Mouse (Mus musculus) liver, embryonic 13.5 days (tissue): ENCODE results near the gene Trp53i11. TPM values are rescaled to one million over a fixed set of nuclear protein-coding genes. Genes with fewer than 3 reads are reported as not detected.
A peak's percentile ranks its signal among the peaks of the same experiment; 100 is the strongest.

Experiments
- ATAC-seq: fragments of 200-750 bp; cut with Nextera tagmentation; 2 replicates; pipeline ENCODE4 v1.8.0; 2017; ENCODE audit warnings: low read depth, mild to moderate bottlenecking, moderate number of reproducible peaks, moderate library complexity
- DNase-seq: peaks from one replicate; pipeline ENCODE4 v3.0.0; 2022
- H3K27ac ChIP-seq: fragments of 300-500 bp; sonication (generic); 2 replicates; pipeline ENCODE4 v1.5.1; 2015; ENCODE audit warnings: moderate library complexity, mild to moderate bottlenecking, inconsistent platforms
- H3K27me3 ChIP-seq: fragments of 300-500 bp; sonication (generic); 2 replicates; pipeline ENCODE4 v1.6.1; 2015; ENCODE audit warnings: mild to moderate bottlenecking, inconsistent platforms
- H3K36me3 ChIP-seq: fragments of 300-500 bp; sonication (generic); 2 replicates; pipeline ENCODE4 v1.6.1; 2015; ENCODE audit warnings: mild to moderate bottlenecking, inconsistent platforms
- H3K4me1 ChIP-seq: fragments of 300-500 bp; sonication (generic); replicated peaks from 2 replicates; pipeline ENCODE4 v1.6.1; 2015; ENCODE audit warnings: inconsistent platforms
- H3K4me2 ChIP-seq: fragments of 300-500 bp; sonication (generic); 2 replicates; pipeline ENCODE4 v1.6.1; 2015; ENCODE audit warnings: inconsistent platforms, mild to moderate bottlenecking, moderate library complexity
- H3K4me3 ChIP-seq: fragments of 300-500 bp; sonication (generic); replicated peaks from 2 replicates; pipeline ENCODE4 v1.5.1; 2015; ENCODE audit warnings: mild to moderate bottlenecking, inconsistent platforms
- H3K9ac ChIP-seq: fragments of 300-500 bp; sonication (generic); 2 replicates; pipeline ENCODE4 v1.6.1; 2015; ENCODE audit warnings: mild to moderate bottlenecking, inconsistent platforms
- H3K9me3 ChIP-seq: fragments of 300-500 bp; sonication (generic); replicated peaks from 2 replicates; pipeline ENCODE4 v1.6.1; 2016; ENCODE audit warnings: inconsistent platforms
- WGBS: fragments of 180-500 bp; shearing (Covaris S2); methylation state at CpG from one replicate; pipeline ENCODE4 v1.1.7; 2015; ENCODE audit not compliant: insufficient replicate concordance; 5-methylcytosine and 5-hydroxymethylcytosine counted together
- polyA plus RNA-seq: library from polyadenylated mRNA; unstranded; fragments of >200 nt; fragmentation: Nextera tagmentation; extraction: Ambion mirVana; gene quantifications from 2 replicates; pipeline ENCODE4 v1.2.1, GENCODE M21; 2015

Gene Trp53i11
- polyA plus RNA-seq, 1 experiment from 2014 or later, result 1.5 TPM

DNA sequence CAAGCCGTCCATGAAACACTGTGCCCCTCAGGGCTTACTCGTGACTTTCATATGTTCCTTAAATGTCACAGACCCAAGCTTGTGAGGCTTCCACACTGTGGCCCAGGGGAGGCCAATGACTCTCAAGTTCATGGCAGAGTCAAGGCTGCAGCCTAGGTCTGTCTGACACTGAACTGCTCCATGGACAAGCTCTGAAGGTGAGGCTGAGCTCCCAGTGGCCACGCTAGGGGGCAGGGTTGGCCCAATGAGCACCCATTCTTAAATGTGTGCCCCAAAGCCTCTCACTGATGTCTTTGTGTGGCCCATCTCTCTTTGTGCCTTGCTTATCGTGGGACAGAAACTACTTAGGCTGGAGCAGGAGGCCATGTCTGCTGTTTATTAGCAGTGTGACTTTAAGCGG, 33.1 kb downstream of the Trp53i11 start:
- WGBS, result 71% methylated on average over 5 of the region's 5 CpGs
- H3K4me1 ChIP-seq, result peaks cover 7% of the 10 kb centered on the region
- no peak overlapping the region for H3K4me2 ChIP-seq
- no peak for DNase-seq
- no peak overlapping the region for H3K4me3 ChIP-seq
- H3K27ac ChIP-seq, result no peak overlapping the region
- ATAC-seq, result no peak
- H3K9ac ChIP-seq, result no peak overlapping the region
- H3K9me3 ChIP-seq, result no peaks in the 10 kb centered on the region
- H3K27me3 ChIP-seq, result no peaks in the 10 kb centered on the region
- no peaks in the 10 kb centered on the region for H3K36me3 ChIP-seq

DNA sequence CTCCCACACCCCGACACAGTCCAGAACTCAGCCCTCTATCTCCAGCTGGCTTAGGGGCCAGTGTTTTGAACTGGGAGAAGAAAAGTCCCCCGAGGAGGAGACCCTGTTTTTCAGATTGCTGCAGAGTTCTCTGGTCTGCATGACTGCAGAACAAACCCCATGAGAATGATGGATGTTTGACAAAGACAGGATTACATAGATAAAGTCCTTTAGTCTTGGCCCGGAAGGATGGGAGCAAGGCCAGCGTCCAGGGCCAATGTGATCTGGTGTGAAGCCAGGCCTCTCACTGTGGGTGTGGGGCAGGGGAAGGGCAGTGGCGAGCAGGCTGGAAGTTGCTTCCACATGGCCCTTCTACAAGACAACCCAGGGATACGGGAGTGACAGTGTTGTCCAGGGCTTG, 36.1 kb downstream of the Trp53i11 start:
- H3K36me3 ChIP-seq, result no peaks in the 10 kb centered on the region
- H3K4me3 ChIP-seq, result no peak overlapping the region
- no peak overlapping the region for H3K27ac ChIP-seq
- ATAC-seq (no peak), DNase-seq (no peak)
- H3K27me3 ChIP-seq, result no peaks in the 10 kb centered on the region
- H3K9ac ChIP-seq, result no peak overlapping the region
- 50% methylated on average over 6 of the region's 6 CpGs for WGBS
- H3K4me1 ChIP-seq, result no peaks in the 10 kb centered on the region
- H3K4me2 ChIP-seq, result no peak overlapping the region
- no peaks in the 10 kb centered on the region for H3K9me3 ChIP-seq

DNA sequence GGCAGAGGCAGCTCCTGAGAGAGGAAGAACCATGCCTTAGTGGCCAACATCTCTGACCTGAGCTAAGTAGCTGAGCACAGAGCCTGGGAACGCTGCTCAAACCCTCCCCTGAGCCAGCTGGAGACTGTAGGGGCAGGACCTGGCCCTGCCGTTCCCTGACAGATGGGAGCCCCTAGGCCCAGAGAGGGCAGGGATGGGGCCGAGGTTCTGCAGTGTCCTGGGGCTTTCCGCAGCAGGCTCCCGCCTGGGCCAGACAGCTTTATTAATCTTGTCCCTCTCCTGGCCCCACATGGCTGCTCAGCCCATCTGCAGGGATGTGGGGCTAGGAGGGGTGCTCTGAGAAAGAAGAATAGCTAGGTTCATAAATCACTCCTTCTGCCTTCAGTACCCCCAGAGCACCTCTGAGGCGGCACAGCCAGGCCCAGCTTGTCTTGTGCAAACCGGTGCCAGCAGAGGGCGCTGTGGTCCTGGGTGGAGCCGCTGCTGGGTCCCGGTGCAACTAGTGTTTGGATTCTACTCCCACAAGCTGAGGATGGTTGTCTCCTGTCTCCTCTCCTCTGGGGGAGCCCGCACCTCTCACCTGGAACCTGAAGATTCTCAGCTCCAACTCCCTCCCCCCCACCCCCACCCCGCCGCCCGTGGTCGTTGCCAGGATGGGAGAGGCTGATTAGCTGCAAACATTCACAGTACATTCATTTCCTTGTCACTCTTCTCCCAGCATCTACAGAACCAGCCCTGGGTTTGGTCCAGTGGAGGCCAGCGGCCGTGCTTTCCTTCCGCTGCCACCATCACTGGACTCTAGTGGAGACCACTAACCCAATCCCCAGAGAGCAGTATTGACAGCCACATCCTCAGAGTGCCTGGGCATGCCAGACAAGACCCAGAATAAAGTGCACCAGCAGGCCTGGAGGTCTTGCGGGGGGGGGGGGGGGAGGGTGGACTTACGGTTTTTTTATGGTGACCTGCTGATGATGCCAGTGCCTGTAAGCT, 39.6 kb downstream of the Trp53i11 start:
- H3K27me3 ChIP-seq, result no peaks in the 10 kb centered on the region
- H3K9ac ChIP-seq, result no peak overlapping the region
- H3K4me2 ChIP-seq, result no peak overlapping the region
- no peaks in the 10 kb centered on the region for H3K36me3 ChIP-seq
- no peaks in the 10 kb centered on the region for H3K9me3 ChIP-seq
- H3K4me3 ChIP-seq, result no peak overlapping the region
- WGBS, result 33% methylated on average over 20 of the region's 20 CpGs
- 0 out of 2 replicates have a peak, but pooled peaks have one; percentile 53 for ATAC-seq
- no peak overlapping the region for H3K27ac ChIP-seq
- peak; percentile 48 for DNase-seq
- H3K4me1 ChIP-seq, result no peaks in the 10 kb centered on the region

DNA sequence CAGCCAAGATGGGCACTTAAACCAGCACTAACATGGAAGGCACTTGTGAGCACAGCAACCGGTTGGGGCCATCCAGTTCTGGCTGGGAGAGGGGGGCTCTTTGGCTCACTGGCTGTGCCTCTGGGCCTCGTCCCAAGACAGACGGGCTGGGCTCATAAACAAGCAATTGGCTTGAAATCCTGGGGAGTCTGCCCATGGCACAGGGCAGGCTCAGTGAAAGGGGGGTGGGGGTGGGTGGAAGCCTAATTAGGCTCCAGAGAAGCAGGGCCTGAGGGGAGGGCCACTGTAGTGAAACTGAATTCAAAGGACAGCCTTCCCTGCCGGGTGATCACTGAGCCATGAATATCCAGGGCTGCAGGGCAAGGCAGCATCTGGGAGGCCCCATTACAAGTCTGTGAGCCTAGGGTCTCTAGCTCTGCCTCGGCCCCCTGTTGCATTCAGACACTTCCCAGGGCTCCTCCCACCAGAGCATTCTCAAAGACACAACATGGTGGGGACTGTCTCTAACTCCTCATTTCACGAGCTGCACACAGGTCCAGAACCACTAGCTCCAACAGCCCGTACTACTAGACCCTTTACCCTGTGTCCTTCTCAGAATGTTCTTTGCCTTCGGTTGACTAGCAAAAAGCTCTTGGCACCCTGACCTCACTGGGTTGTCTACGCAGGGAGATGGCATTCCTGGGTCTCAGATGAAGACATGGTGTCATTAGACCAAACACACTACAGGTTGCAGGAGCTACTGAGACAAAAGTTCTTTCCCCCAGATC, 40.5 kb downstream of the Trp53i11 start:
- Histone ChIP-seq H3K27me3 (no peaks in the 10 kb centered on the region), H3K4me2 (no peak overlapping the region), H3K27ac (no peak overlapping the region), H3K9ac (no peak overlapping the region), H3K4me1 (no peaks in the 10 kb centered on the region), H3K9me3 (no peaks in the 10 kb centered on the region), H3K36me3 (no peaks in the 10 kb centered on the region), H3K4me3 (no peak overlapping the region)
- 71% methylated on average over 9 of the region's 9 CpGs for WGBS
- DNase-seq (no peak), ATAC-seq (no peak)

DNA sequence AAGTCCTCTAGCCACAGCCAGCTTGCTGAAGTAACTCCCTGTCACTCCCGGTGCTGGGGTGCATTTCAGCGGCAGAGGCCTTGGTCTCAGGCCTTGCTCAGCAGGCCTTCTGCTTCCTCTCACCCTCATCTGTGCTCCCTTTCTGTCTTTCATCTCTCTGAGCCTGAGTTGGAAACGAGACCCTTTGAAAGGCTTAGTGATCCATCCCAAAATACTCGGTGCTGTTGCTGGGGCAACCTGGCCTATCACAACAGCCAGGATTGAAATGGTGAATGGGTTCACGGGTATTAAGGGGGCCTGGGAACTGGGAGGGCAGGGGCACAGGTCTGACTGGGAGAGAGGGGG, 41.1 kb downstream of the Trp53i11 start:
- Histone ChIP-seq H3K4me3 (no peak overlapping the region), H3K4me1 (no peaks in the 10 kb centered on the region), H3K9ac (no peak overlapping the region), H3K36me3 (no peaks in the 10 kb centered on the region), H3K9me3 (no peaks in the 10 kb centered on the region), H3K4me2 (no peak overlapping the region), H3K27me3 (no peaks in the 10 kb centered on the region), H3K27ac (no peak overlapping the region)
- DNase-seq (no peak), ATAC-seq (no peak)
- 39% methylated on average over 5 of the region's 5 CpGs for WGBS

DNA sequence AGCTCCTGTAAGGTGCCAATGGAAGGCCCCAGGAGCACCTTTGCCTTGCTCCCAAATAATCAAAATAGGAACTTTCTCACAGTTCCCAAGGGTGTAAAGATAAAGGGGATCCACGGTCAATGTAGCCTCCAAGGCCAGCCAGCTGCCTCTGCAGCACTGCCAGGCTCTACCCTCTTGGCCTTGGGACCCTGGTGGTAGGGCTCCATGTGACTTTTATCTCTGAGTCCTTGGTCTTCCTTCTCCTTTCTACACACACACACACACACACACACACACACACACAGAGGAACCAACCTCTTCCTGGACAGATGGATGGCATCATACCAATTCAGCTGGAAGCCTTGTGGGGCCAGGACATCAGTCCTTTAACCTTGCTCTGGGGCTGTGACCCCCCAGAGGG, 44.8 kb downstream of the Trp53i11 start:
- Histone ChIP-seq H3K27me3 (no peaks in the 10 kb centered on the region), H3K9me3 (no peaks in the 10 kb centered on the region), H3K4me2 (no peak overlapping the region), H3K27ac (no peak overlapping the region), H3K4me3 (no peak overlapping the region), H3K36me3 (no peaks in the 10 kb centered on the region), H3K4me1 (no peaks in the 10 kb centered on the region), H3K9ac (no peak overlapping the region)
- DNase-seq, result no peak
- no peak for ATAC-seq
- WGBS, result 44% methylated on average over 1 of the region's 1 CpGs

DNA sequence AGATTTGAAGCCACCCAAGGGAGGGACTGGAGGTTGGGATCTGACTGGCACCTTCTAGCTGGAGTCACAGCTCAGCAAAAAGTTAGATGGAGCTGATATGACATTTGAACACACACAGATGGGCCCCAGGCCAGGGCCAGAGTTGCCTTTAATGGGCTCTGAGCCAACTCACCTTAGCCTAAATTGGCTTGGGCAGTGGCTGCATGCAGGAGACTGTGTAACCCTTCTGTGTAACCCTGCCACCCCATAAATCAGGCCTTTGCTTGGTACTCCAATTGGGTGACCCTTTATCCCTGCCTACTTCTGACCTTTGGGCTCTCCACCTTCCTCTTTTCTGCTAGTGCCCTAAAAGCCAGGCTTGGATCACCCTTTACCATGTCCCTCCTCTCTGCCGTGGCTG, 49.7 kb downstream of the Trp53i11 start:
- Histone ChIP-seq H3K27me3 (no peaks in the 10 kb centered on the region), H3K4me1 (no peaks in the 10 kb centered on the region), H3K36me3 (no peaks in the 10 kb centered on the region), H3K9ac (no peak overlapping the region), H3K9me3 (no peaks in the 10 kb centered on the region), H3K27ac (no peak overlapping the region), H3K4me3 (no peak overlapping the region), H3K4me2 (no peak overlapping the region)
- DNase-seq, result no peak
- 64% methylated on average over 1 of the region's 1 CpGs for WGBS
- ATAC-seq, result no peak

DNA sequence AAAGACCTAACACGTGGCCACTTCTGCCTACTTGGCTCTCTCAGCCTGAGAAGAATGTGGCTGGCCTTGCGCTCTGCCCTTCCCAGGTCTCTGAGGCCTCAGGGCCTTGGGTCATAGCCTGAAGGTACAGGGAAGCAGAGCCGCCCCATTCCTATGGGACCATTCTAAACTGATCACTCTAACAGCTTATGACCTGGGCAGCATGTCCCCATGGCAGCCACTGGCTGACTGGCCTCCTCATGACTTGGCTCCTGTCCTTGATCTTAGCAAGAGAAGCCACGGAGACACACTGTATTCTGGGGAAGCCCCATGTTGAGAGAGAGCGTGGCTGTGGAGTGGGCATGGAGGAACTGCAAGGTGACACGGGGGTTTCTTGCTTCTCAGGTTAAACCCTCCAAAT, 51.5 kb downstream of the Trp53i11 start:
- Histone ChIP-seq H3K4me2 (no peak overlapping the region), H3K9me3 (no peaks in the 10 kb centered on the region), H3K27me3 (no peaks in the 10 kb centered on the region), H3K27ac (no peak overlapping the region), H3K4me1 (no peaks in the 10 kb centered on the region), H3K9ac (no peak overlapping the region), H3K36me3 (no peaks in the 10 kb centered on the region), H3K4me3 (no peak overlapping the region)
- WGBS, result 55% methylated on average over 6 of the region's 6 CpGs
- DNase-seq, result no peak
- no peak for ATAC-seq

DNA sequence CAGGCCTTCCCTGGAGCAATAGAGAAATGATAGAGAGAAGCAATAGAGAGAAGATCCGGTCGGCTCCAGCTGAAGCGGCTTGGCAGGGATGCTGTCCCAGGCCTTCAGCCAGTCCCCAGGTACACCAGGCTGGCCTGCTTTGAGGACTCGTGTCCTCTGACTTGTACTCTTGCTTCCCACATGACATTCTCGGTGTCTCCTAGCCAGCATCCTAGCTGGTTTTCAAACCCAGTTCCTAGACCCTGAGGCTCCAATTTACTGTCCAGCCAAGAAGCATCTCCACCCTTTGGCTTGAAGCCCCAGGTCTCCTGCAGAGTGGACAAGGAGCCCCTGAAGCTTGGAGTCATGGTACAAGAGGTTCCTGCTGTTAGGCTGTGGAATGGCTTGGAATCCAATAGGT, 54.8 kb downstream of the Trp53i11 start:
- H3K36me3 ChIP-seq, result no peaks in the 10 kb centered on the region
- WGBS, result 74% methylated on average over 5 of the region's 5 CpGs
- no peak overlapping the region for H3K4me2 ChIP-seq
- ATAC-seq (no peak), DNase-seq (no peak)
- no peak overlapping the region for H3K27ac ChIP-seq
- no peaks in the 10 kb centered on the region for H3K9me3 ChIP-seq
- H3K9ac ChIP-seq, result no peak overlapping the region
- H3K4me1 ChIP-seq, result no peaks in the 10 kb centered on the region
- no peaks in the 10 kb centered on the region for H3K27me3 ChIP-seq
- no peak overlapping the region for H3K4me3 ChIP-seq

DNA sequence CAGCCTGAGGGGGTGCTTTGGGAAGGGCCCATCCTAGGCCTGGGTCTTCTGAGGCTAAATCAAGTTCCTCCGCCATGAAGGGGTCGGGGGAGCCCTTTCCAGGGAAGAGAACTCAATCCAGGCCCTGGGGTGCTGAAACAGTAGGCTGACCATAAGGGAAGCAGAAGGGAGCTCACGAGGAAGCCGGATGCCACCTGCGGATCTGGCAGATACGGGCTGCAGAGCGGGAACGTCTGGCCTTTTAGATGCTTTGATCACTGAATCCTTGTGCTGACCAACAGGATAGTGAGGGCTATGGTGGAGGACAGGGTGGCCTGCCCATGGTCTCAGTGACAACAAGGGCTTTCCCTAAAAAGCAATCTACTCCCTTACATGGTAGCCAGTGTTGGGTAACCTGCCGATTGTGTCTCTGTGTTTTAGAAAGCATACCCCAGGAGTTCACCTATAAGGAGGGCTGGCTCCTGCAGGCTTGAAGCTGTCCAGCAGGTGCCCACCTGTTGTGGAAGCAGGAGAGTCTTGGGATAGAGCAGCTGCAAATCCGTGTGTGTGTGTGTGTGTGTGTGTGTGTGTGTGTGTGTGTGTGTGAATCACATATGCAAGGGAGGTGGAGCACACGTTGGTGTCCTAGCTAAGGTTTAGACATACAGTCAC, 56.2 kb downstream of the Trp53i11 start:
- H3K4me3 ChIP-seq, result no peak overlapping the region

DNA sequence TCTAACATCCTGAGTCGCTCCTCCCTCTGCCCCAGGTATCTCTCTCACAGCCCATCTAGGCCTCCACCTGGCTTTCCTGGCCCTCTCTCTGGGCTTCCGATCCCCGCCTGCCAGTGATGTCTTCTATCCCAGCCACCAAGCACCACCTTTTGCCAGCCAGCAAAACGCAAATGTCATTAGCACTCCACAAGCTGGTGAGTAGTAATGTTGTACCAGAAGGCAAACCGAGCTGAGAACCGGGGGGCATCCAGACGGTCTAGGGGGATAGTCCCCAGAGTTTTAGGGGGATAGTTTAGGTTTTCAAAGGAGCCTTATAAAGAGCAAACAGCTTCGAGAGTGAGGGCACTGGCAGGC, 56.7 kb downstream of the Trp53i11 start:
- Histone ChIP-seq H3K9ac (no peak overlapping the region), H3K36me3 (no peaks in the 10 kb centered on the region), H3K4me3 (no peak overlapping the region), H3K27me3 (no peaks in the 10 kb centered on the region), H3K9me3 (no peaks in the 10 kb centered on the region), H3K4me1 (no peaks in the 10 kb centered on the region), H3K4me2 (no peak overlapping the region), H3K27ac (no peak overlapping the region)
- no peak for DNase-seq
- ATAC-seq, result no peak
- WGBS, result 65% methylated on average over 8 of the region's 8 CpGs

More for the DNA sequence above, 56.2 kb downstream of the Trp53i11 start:
- Histone ChIP-seq H3K4me2 (no peak overlapping the region), H3K27me3 (no peaks in the 10 kb centered on the region), H3K9me3 (no peaks in the 10 kb centered on the region), H3K36me3 (no peaks in the 10 kb centered on the region), H3K4me1 (no peaks in the 10 kb centered on the region), H3K27ac (no peak overlapping the region), H3K9ac (no peak overlapping the region)
- DNase-seq, result no peak
- ATAC-seq, result no peak
- WGBS, result 70% methylated on average over 11 of the region's 11 CpGs
